Mouse (Mus musculus) left cerebral cortex, adult 18-20 months (tissue): ENCODE measurements around the gene Scrn2. TPM values are rescaled to one million over a fixed set of nuclear protein-coding genes. Genes with fewer than 3 reads are reported as not detected.

Experiments
- DNase-seq, 2 experiments: peaks; one replicate each; pipeline ENCODE4 v3.0.0; 2021 to 2022; ENCODE audit warnings: low spot score in 2 of 2, mixed read lengths in 1 of 2
- total RNA-seq, 2 experiments: library from RNA; stranded (reverse); gene quantifications; 2 replicates each; pipeline ENCODE4 v1.2.3; 2021

Gene Scrn2
- total RNA-seq, 2 experiments from 2014 or later, result 4.2 to 4.6 TPM

DNA sequence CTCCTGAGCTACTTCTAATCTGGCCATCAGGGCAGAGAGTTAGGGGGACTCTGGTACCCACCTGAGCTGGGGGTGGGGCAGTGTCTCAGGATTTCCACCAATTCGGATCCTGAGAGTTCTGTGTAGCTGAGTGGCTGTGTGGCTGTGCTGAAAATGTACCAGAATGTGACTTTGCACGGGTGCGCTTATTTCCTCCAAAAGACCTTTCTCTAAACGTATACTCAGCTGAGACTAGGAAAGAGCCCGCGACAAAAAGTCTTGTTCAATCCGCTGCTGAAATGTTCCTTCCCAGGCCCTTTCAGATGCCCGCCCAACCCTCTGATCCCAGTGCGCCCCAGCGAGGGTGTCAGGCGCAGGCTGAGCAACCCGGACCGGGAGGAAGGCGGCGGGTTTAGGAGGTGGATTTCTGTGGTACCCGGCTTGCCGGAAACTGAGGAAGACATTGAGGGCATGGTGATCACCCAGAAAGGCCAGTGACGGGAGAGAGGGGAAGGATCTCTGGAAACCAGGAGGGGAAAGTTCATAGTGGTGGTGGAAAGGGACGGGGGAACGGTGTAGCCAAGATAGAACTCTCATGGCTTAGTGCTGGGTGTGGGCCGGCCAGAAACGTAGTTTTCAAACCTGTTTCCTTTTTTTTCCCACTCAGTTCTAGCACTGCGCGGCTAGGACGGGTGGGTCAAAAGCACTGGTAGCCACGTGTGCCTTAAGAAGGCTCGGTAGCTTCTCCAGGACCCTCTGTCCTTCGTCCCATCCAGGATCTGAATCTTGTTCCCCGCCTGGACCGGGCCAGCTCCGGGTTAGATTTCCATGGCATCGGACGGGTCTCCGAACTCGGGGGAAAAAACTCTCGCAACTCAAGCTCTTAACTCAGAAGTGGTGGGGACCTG, 11.8 kb upstream of the Scrn2 start:
- DNase-seq, result no peak

DNA sequence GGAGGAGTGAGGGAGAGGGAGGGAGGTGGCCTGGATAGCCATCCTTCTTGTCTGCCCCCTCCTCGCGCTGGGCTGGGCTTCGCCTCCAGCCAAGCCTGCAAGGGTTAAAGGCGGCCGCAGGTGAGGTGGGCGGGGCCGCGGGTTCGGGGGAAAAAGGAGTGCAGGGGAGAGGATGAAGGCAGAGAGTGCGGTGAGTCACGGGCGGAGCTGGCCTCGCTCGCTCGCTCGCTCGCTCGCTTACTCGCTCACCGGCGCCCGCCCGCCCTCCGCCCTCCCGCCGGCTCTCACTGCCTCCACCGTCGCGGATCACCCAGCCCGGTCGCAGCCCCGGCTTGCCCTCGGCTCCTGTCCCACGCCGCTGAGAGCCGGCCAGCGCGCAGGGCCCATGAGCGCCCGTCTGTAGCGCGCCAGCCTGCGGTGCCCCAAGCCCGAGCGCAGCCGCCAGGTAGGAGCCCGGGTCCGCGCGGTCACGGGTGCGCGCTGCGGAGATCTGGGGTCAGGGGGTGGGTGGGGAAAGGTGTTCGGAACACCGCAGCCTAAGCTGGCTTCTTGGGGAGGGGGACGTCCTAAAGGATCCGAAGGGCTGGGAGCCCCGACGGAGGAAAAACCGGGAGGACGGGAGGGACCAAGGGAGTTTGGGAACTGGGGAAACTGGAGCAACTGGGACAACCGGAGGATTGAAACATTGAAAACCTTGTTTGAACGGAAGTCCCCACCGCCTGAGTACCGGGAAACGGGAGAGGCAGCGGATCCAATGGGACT, 11.0 kb upstream of the Scrn2 start:
- DNase-seq, result no peak

DNA sequence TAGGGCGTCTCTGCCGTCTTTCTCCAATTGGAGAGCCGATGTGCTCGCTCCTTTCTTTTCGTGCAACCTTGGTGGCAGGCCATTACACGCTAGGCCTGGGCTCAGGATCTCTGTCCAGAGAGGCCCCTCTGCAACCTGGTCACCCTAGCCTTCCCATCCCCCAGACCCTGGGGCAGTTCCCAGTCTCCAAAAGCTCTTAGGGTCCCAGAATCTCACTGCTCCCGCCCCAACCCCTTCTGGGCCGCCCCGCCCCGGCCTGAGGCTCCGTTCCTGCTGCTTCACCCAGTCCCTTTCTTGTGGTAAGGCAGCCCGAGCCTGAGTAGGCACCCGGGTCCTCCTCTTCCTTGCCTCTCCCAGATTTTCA, 10.4 kb upstream of the Scrn2 start:
- DNase-seq, result no peak

DNA sequence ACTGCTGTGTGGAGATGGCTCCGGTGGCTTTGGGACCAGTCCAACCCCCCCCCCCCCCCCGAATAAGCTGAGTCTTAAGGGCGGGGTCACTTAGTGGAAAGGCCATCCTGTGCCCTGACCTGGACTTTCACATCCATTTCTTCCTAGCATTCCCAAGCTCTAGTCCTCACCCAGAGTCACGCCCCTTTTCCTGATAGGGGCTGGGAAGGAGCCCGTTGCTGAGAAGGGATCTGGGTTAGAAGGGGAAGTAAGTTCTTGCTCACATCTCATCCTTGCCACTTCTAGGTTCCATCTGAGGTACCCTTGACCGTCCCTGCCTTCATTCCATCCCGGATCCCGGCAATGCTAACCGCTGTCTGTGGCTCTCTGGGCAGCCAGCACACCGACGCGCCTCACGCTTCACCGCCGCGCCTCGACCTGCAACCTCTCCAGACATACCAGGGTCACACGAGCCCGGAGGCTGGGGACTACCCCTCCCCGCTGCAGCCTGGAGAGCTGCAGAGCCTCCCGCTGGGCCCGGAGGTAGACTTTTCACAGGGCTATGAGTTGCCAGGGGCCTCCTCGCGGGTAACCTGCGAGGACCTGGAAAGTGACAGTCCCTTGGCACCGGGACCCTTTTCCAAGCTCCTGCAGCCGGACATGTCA, 8.5 kb upstream of the Scrn2 start:
- no peak for DNase-seq

DNA sequence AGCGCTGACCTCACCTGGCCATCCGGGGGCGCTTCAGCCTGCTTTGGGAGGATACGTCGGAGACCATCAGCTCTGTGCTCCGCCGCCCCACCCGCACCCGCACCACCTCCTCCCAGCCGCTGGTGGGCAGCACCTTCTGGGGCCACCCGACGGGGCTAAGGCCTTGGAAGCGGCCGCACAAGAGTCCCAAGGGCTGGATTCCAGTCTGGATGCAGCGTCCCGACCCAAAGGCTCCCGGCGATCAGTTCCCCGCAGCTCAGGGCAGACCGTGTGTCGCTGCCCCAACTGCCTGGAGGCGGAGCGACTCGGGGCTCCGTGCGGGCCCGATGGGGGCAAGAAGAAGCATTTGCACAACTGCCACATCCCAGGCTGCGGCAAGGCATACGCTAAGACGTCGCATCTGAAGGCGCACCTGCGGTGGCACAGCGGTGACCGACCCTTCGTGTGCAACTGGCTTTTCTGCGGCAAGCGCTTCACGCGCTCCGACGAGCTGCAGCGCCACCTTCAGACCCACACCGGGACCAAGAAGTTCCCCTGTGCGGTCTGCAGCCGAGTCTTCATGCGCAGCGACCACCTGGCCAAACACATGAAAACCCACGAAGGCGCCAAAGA, 7.8 kb upstream of the Scrn2 start:
- peak; percentile 55 to 65 for DNase-seq

DNA sequence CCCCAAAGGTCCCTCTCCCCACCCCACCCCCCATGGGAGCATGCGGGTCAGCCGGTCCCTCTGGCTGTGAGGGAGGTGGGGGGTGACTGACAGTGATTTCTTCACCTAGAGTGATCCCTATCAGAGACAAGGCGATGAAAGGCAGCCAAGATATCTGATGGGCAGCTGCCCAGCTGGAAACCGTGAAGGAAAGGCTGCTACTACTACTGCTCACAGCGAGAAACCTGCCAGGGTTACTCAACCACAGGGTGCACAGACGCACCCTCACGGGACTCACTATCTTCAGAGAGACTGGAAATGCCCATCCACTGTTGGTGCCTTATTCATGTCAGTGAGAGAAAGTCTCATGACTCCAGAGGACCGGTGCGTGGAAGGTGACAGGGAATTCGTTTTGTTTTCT, 4.8 kb upstream of the Scrn2 start:
- DNase-seq, result no peak

DNA sequence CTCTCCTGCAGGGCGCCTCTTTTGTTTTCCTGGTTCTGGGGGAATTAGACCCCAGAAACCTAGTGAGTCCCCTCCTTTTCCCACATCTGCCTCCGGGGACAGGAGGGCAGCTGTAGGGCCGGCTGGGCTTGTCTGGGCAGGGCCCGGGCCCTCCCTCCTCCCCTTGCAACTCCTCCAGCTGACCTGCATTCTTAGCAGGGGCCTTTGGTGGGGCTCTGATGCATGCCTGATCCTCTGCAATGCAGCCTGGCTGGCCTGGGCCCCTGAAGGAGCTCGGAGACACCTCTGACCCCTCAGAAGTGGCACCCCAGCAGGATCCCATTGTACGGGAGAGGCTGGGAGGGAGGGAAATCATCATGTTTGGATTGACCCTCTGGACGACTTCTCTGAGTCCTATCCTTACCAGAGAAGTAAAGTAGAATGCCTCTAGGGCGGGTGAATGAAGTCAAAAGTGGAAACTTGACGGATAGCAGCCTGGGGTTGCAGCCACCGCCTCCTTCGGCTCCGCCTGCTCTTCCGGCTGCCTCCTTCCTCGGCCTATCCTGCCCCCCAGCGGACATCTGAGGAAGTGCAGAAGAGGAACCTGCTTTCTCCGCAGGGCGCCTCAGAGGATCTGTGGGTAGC, 3.9 kb upstream of the Scrn2 start:
- DNase-seq, result peak; percentile 87 to 90

DNA sequence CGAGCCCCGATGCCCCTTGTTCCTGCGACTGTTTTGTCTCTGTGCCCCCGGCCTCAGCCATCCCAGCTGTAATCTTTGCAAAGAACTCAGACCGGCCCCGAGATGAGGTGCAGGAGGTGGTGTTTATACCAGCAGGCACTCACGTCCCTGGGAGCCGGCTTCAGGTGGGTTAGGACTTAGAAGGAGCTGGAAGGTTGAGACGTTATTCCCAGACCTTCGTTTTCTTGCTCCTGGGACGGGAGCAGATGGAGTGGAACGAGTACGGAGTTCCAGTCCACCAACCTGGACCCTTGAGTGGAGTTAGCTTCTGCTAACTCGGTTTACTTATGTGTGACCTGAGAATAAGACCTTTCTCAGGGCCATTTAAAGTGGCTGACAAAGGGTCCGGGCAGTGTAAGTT, 688 bp downstream of the Scrn2 start:
- no peak for DNase-seq

DNA sequence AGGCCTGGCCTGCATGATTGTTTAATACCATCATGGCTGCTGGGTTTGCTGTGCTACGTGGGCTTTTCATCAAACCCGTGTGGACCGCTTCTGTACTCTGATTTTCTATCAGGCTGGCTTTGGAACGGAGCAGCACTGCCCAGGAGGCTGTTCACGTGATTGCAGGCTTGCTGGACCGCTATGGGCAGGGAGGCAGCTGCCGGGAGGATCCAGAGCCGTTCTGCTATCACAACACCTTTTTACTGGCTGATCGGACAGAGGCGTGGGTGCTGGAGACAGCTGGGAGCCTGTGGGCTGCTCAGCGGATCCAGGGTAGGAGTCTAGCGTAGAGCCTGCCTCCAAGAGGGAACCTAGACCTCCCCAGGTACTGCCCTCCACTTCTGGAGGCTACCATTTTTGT, 2.2 kb downstream of the Scrn2 start:
- no peak for DNase-seq

DNA sequence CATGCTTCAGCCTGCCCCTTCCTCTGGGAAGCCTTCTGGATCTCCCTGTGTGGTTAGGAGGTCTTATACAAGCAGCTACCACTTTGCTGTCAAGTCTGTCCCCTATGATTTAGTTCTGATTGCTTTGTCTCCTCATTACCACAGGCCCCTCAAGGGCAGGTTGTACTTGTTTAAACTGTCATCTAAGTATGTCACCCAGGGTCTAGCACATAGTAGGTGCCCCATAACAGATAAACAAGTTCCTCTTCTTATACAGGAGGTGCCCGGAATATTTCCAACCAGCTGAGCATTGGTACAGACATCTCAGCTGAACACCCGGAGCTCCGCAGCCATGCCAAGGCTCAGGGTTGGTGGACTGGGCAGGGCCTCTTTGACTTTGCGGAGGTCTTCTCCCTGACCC, 2.8 kb downstream of the Scrn2 start:
- DNase-seq, result no peak

DNA sequence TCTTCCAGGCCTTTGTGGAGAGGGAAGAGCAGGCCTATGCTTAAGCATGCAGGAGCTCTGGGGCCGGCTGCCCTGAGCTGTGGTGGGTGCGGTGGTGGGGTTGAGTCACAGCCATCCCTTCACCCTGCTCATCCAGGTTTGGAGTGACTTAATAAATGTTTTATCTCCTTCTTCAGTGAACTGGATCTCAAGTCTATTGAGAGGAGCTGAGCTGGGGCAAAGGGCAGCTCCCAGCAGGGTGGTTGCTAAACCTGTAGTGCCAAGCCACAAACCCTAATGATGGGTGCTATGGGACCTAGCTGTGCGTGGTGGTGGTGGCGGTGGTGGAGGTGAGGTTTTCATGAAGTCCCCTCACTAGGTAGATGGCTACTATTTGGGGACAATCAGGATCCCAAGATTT, 4.0 kb downstream of the Scrn2 start:
- no peak for DNase-seq

DNA sequence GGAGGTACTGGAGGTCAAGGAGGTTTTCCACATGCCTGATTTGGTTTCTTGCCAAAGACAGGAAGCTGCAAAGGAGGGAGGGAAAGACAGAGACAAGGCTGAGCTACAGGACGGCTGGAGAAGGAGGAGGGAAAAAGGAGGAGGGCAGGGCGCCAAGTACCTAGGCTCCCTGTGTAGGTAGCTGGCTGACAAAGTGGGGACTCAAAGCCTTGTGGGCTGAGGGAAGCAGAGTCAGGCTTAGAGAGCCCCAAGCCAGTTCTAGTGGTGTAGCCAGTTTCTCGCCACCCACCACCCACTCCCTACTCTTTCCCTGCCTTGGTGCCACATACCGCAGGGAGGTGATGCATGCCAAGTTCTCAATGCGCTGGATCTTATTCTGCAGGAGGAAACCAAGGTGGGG, 6.4 kb downstream of the Scrn2 start:
- DNase-seq, result peak; percentile 74 to 76

DNA sequence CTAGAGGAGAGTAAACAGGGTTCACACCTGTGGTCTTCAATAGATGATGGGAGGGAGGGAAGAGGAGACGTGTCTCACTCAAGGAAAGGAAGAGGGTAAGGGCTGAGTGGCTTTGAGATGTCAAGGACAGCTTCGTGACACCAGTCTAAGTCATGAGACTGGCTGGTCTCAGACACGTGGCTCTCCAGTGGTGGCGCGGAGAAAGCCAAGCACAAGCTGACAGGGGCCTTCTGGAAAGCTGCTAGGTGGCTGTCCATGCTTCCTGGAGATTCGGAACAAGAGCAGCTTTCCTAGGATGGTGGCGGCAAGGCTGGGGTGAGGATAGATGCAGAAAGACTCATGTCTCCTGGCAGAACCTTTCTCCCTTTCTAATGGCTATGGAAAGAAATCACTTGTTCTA, 9.1 kb downstream of the Scrn2 start:
- DNase-seq, result no peak

DNA sequence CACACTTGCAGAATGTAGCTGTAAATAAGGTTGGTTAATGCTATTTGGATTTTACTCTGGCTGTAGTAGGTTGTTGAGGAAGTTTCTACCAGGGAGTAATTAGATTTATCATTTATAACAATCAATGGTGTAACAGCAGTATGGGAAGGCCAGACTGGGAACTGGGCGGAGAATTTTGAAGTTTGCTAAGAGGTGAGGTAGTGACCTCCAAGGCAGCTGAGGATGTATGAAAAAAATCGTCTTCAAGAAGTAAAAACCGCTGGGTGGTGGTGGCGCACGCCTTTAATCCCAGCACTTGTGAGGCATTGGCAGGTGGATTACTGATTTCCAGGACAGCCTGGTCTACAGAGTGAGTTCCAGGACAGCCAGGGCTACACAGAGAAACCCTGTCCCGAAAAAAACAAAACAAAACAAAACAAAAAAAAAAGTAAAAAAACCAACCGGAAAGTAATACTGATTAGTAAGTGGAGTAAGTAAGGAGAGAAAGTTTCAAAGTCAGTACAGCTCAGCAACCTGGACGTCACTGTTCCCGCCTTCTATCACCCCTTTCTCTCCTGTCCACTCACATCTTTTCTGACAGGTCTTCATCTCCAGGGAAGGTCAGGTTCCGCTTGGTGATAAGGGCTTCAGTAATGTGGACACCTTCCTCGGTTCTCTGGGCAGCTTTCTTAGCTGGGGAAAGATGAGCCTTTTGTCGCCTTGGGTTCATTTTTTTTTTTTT, 10.7 kb downstream of the Scrn2 start:
- DNase-seq, result no peak

DNA sequence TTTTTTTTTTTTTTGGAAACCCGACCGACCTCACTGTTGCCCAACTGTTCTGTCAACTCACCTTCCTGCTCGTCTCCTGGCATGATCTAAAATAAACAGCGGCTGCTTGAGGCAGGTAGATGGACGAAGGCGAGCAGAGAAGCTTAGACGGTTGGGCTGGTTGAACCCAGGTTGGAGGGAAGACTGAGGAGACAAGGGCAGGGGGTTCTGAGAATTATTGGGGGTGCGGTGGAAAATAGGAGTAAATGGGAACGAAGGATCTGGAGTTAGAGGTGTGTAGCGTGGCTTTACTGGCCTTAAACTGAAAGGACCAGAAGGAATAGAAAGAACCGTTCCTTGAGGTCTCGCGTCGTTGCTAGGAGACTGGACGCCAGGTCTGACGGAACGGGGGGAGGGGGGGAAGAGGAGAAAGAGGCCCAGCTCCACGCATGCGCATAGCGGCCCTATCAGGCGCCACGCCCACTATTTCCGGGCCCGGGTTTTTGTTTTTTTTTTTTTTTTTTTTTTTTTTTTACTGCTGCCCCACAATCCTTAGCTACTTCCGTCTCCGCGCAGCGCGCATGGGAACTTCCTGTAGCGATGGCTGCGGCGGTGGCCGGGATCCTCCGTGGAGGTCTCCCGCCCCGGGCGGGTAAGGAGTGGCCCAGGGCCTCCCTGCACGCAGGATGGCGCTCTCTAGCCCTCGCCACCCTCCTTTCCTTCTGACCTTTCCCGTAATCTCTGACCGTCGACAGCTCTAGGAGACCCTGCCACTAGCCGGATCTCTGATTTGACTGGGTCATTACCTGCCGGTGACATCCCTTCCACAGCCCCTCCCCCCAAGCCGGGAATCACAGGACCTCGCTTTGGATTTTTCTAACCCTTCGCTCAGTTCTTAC, 11.5 kb downstream of the Scrn2 start, which contains the start of the genes Lrrc46 and Mrpl10:
TSS of gene Lrrc46 (minus strand) at position 386 of the 878 bp plus-strand sequence.
TSS of gene Mrpl10 (plus strand) at position 539 of the 878 bp plus-strand sequence.
- peak; percentile 80 to 84 for DNase-seq

DNA sequence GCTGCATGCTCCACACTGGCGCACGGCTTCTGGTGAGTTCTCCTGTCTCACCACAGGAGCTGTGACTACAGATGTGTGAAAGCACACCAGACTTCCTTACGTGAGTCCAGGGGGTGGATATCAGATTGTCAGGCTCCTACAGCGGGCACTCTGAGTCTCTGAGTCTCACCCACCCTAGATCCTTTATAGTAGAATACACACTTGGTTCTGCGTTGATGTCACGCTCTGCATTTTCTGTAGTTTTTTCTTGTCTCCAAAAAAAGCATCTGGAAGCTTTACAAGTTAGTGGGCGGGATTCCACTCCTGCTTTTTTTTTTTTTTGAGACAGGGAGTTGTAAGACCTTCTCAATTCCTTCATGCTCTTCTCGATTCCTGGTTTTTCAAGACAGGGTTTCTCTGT, 15.2 kb downstream of the Scrn2 start:
- no peak for DNase-seq

DNA sequence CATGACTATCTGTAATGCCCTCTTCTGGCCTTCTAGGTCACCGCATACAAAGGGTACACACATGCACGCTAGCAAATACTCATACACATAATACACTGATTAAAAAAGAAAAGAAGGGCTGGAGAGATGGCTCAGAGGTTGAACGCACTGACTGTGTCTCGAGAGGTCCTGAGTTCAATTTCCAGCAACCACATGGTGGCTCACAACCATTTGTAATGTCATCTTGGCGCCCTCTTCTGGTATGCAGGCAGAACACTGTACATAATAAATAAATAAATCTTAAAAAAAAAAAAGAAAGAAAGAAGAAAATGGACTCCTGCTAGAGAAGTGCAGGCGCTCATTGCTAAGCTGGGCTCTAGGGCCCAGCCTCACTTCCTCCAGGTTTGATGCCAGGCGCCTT, 16.1 kb downstream of the Scrn2 start:
- DNase-seq, result no peak

DNA sequence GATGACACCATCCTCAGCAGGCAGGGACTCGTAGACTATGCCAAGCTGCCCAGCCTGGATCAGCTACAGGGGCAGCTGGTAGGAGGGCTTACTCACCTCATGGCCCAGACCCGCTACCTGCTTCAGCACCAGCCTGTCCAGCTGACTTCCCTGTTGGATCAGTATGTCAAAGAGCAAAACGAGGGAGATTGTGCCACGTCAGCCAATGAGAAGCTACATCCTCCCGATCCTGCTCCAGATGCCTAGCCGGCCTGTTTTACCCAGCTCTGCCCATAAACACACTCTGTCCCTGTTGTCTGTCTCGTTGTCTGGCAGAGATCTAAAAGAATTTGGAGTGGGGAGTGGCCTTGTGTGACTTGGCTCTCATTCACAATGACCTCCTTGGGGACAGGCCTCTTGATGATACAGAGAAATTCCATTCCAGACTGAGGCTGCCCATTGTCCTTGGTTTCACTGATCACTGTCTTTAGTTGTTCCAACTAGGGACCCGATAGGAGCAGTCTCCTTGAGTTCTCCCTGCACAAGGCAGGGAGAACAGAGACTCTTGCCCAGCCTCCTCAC, 18.4 kb downstream of the Scrn2 start:
- no peak for DNase-seq

DNA sequence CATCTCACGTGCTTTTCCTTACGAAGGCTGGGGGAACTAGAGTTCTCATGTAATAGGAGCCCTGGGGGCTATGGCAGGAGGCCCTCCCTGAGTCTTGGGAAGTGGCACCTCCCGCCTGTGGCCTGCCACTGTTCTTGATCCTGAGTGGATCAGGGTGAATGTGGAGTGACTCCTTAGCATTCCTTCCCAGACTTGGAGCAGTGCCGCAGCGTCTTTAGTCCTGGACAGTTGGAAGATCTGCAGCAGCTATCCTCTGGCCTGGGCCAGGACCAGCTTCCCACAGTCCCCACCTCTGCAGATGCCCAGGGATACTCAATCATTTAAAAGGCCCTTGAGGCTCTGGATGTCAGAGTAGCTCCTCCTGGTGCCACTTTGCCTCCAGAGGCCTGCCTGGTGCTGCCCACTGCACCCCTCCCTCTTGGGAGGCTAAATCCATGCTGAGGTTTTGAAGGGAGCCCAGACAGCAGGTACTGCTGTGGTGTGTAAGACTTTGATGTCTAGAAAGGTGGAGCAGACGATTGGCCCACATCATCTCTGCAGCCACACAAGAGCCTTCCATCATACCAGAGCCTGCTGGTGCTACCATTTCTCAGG, 19.9 kb downstream of the Scrn2 start:
- no peak for DNase-seq
